Mouse (Mus musculus) MEL (cell line): Measurements from ENCODE around the gene Mical3. TPM values are rescaled to one million over a fixed set of nuclear protein-coding genes. Genes with fewer than 3 reads are reported as not detected.

Experiments used
- DNase-seq: peaks from one replicate; pipeline ENCODE4 v3.0.0; 2011; ENCODE audit warnings: low read depth, low spot score
- H3K27ac ChIP-seq: 2 replicates; pipeline ENCODE4 v1.5.1; 2012; ENCODE audit warnings: low read depth, mild to moderate bottlenecking, control low read depth, low read length, moderate library complexity; ENCODE audit not compliant: control insufficient read depth
- H3K27me3 ChIP-seq, 2 experiments: fragments of 150-350 bp in 1 of 2; sonication (generic) in 1 of 2; 2 replicates each; pipeline ENCODE4 v1.6.1; 2012; ENCODE audit warnings: low read length in 2 of 2, mild to moderate bottlenecking in 2 of 2, improper control_type of control experiment in 1 of 2, moderate library complexity in 1 of 2; ENCODE audit not compliant: insufficient read depth in 2 of 2, control insufficient read depth in 1 of 2
- H3K36me3 ChIP-seq, 2 experiments: 2 replicates each; pipeline ENCODE4 v1.6.1; 2012 to 2014; ENCODE audit warnings: low read length in 2 of 2, improper control_type of control experiment in 1 of 2, inconsistent platforms in 1 of 2, mild to moderate bottlenecking in 1 of 2; ENCODE audit not compliant: insufficient read depth in 2 of 2, control insufficient read depth in 1 of 2
- H3K4me1 ChIP-seq, 2 experiments: fragments of 150-350 bp in 1 of 2; sonication (generic) in 1 of 2; 2 replicates each; pipeline ENCODE4 v1.6.1; 2012; ENCODE audit warnings: low read length in 2 of 2, improper control_type of control experiment in 1 of 2, mild to moderate bottlenecking in 1 of 2; ENCODE audit not compliant: insufficient read depth in 2 of 2, control insufficient read depth in 1 of 2
- H3K4me3 ChIP-seq, 2 experiments: fragments of 150-350 bp in 1 of 2; sonication (generic) in 1 of 2; 2 replicates each; pipeline ENCODE4 v1.5.1; 2012; ENCODE audit warnings: low read depth in 2 of 2, low read length in 2 of 2, mild to moderate bottlenecking in 2 of 2, moderate library complexity in 2 of 2, control low read depth in 1 of 2, improper control_type of control experiment in 1 of 2; ENCODE audit not compliant: control insufficient read depth in 1 of 2, insufficient read depth in 1 of 2
- H3K79me2 ChIP-seq: 2 replicates; pipeline ENCODE4 v1.6.1; 2012; ENCODE audit warnings: mild to moderate bottlenecking, low read length, moderate library complexity; ENCODE audit not compliant: control insufficient read depth, poor library complexity, insufficient read depth
- H3K9ac ChIP-seq: 2 replicates; pipeline ENCODE4 v1.6.1; 2012; ENCODE audit warnings: low read depth, mild to moderate bottlenecking, control low read depth, low read length, moderate library complexity; ENCODE audit not compliant: control insufficient read depth, poor library complexity, severe bottlenecking
- H3K9me3 ChIP-seq: fragments of 150-350 bp; sonication (generic); replicated peaks from 2 replicates; pipeline ENCODE4 v1.6.1; 2012; ENCODE audit warnings: mild to moderate bottlenecking, low read length, improper control_type of control experiment, moderate library complexity; ENCODE audit not compliant: insufficient read depth
- CHD1 ChIP-seq: IDR thresholded peaks from 2 replicates; pipeline ENCODE4 v1.6.1; 2012; ENCODE audit warnings: low read depth, mild to moderate bottlenecking, inconsistent platforms, low read length, improper control_type of control experiment
- CHD2 ChIP-seq: IDR thresholded peaks from 2 replicates; pipeline ENCODE4 v1.6.1; 2011; ENCODE audit warnings: low read length, improper control_type of control experiment
- CTCF ChIP-seq, 3 experiments: IDR thresholded peaks in 2 of 3; conservative IDR thresholded peaks in 1 of 3; 2 replicates each; pipeline ENCODE4 v1.5.1; 2011 to 2012; ENCODE audit warnings: low read length in 3 of 3, low read depth in 2 of 3, mild to moderate bottlenecking in 2 of 3, improper control_type of control experiment in 1 of 3, inconsistent platforms in 1 of 3, mixed read lengths in 1 of 3, moderate library complexity in 1 of 3; ENCODE audit not compliant: control insufficient read depth in 1 of 3, insufficient read depth in 1 of 3, poor library complexity in 1 of 3, severe bottlenecking in 1 of 3
- E2F4 ChIP-seq: IDR thresholded peaks from 2 replicates; pipeline ENCODE4 v1.6.1; 2011; ENCODE audit warnings: low read depth, low read length, improper control_type of control experiment, borderline replicate concordance
- ELF1 ChIP-seq: IDR thresholded peaks from 2 replicates; pipeline ENCODE4 v1.6.1; 2014; ENCODE audit warnings: low read depth, mild to moderate bottlenecking, inconsistent platforms, low read length, improper control_type of control experiment, moderate library complexity
- KAT2A ChIP-seq: conservative IDR thresholded peaks from 2 replicates; pipeline ENCODE4 v1.6.1; 2012; ENCODE audit warnings: low read depth, low read length, improper control_type of control experiment, inconsistent platforms
- MAFK ChIP-seq: IDR thresholded peaks from 2 replicates; pipeline ENCODE4 v1.6.1; 2011; ENCODE audit warnings: low read depth, mild to moderate bottlenecking, low read length, improper control_type of control experiment, borderline replicate concordance
- MAX ChIP-seq: IDR thresholded peaks from 2 replicates; pipeline ENCODE4 v1.6.1; 2011; ENCODE audit warnings: low read length, improper control_type of control experiment
- MAZ ChIP-seq: IDR thresholded peaks from 2 replicates; pipeline ENCODE4 v1.6.1; 2012; ENCODE audit warnings: low read depth, mild to moderate bottlenecking, inconsistent platforms, low read length, improper control_type of control experiment
- MYB ChIP-seq: IDR thresholded peaks from 2 replicates; pipeline ENCODE4 v1.6.1; 2011; ENCODE audit warnings: mild to moderate bottlenecking, low read depth, low read length, improper control_type of control experiment
- NELFE ChIP-seq: IDR thresholded peaks from 2 replicates; pipeline ENCODE4 v1.6.1; 2011; ENCODE audit warnings: low read depth, low read length, improper control_type of control experiment
- POLR2AphosphoS5 ChIP-seq: IDR thresholded peaks from 2 replicates; pipeline ENCODE4 v1.6.1; 2012; ENCODE audit warnings: low read depth, borderline replicate concordance, mild to moderate bottlenecking, inconsistent platforms, low read length, moderate library complexity, mixed read lengths
- RAD21 ChIP-seq: IDR thresholded peaks from 2 replicates; pipeline ENCODE4 v1.6.1; 2011; ENCODE audit warnings: mild to moderate bottlenecking, low read depth, low read length, improper control_type of control experiment
- RCOR1 ChIP-seq: IDR thresholded peaks from 2 replicates; pipeline ENCODE4 v1.6.1; 2012; ENCODE audit warnings: low read depth, mild to moderate bottlenecking, inconsistent platforms, low read length, improper control_type of control experiment
- SIN3A ChIP-seq: IDR thresholded peaks from 2 replicates; pipeline ENCODE4 v1.6.1; 2012; ENCODE audit warnings: low read length, improper control_type of control experiment, inconsistent platforms
- SMC3 ChIP-seq: IDR thresholded peaks from 2 replicates; pipeline ENCODE4 v1.6.1; 2011; ENCODE audit warnings: low read depth, low read length, improper control_type of control experiment
- TAL1 ChIP-seq: IDR thresholded peaks from 2 replicates; pipeline ENCODE4 v1.6.1; 2012; ENCODE audit warnings: mild to moderate bottlenecking, inconsistent platforms, low read length, moderate library complexity, mixed read lengths
- TCF12 ChIP-seq: IDR thresholded peaks from 2 replicates; pipeline ENCODE4 v1.6.1; 2014; ENCODE audit warnings: low read depth, mild to moderate bottlenecking, inconsistent platforms, low read length, improper control_type of control experiment, moderate library complexity
- USF2 ChIP-seq, 2 experiments: IDR thresholded peaks; 2 replicates each; pipeline ENCODE4 v1.6.1; 2011 to 2012; ENCODE audit warnings: improper control_type of control experiment in 2 of 2, low read length in 2 of 2, borderline replicate concordance in 1 of 2, inconsistent platforms in 1 of 2, low read depth in 1 of 2, mild to moderate bottlenecking in 1 of 2; ENCODE audit not compliant: insufficient read depth in 1 of 2
- ZC3H11A ChIP-seq: IDR thresholded peaks from 2 replicates; pipeline ENCODE4 v1.6.1; 2012; ENCODE audit warnings: low read depth, mild to moderate bottlenecking, inconsistent platforms, low read length, improper control_type of control experiment
- ZMIZ1 ChIP-seq: IDR thresholded peaks from 2 replicates; pipeline ENCODE4 v1.6.1; 2012; ENCODE audit warnings: low read depth, mild to moderate bottlenecking, inconsistent platforms, low read length, improper control_type of control experiment, moderate library complexity
- polyA plus RNA-seq, 2 experiments: library from polyadenylated mRNA; stranded (reverse) in 1 of 2; unstranded in 1 of 2; fragments of >175 nt in 1 of 2; fragments of >200 nt in 1 of 2; gene quantifications; 2 replicates each; pipeline versions ENCODE4 v1.2.1 to v1.2.4; 2012; ENCODE audit warnings: low replicate concordance in 2 of 2, low read depth in 1 of 2; ENCODE audit not compliant: insufficient read length in 2 of 2, insufficient read depth in 1 of 2, missing spikeins in 1 of 2
- total RNA-seq: library from RNA; depleted of rRNA; stranded (reverse); fragments of 300-350 nt; gene quantifications from 2 replicates; pipeline ENCODE4 v1.2.3, GENCODE M21; 2012

Mical3 gene
- total and polyA plus RNA-seq, 3 experiments: 19.8 to 125 (median 31.4) TPM

GRCm38 (mm10) chr6:120982314-120982713 lies 148.5 kb downstream of the Mical3 start:
- no peaks in the 10 kb centered on the region for H3K27me3 ChIP-seq
- H3K4me1 ChIP-seq: peaks cover under 1 to 5% of the 10 kb centered on the region in 2 experiments; a peak in 3 of 4 replicates
- H3K9ac ChIP-seq: no peak overlapping the region
- TF ChIP-seq TAL1: no peak
- no peak for TF ChIP-seq ZMIZ1
- TF ChIP-seq TCF12: no peak
- TF ChIP-seq SIN3A: no peak
- no peak for TF ChIP-seq MAZ
- TF ChIP-seq CTCF (IDR thresholded peaks at IDR 0.05 in 2 of 3, conservative IDR thresholded peaks at IDR 0.05 in 1 of 3; ENCODE audit: control insufficient read depth in 1 of 3, insufficient read depth in 1 of 3, low read depth in 2 of 3, low read length in 3 of 3, poor library complexity in 1 of 3, severe bottlenecking in 1 of 3): no peak
- TF ChIP-seq CHD1: no peak
- TF ChIP-seq MYB: no peak
- no peak for TF ChIP-seq ZC3H11A
- TF ChIP-seq KAT2A: no peak
- TF ChIP-seq NELFE: no peak
- TF ChIP-seq POLR2AphosphoS5: no peak
- no peak for TF ChIP-seq RCOR1
- no peak for TF ChIP-seq CHD2
- no peak for TF ChIP-seq USF2 (IDR thresholded peaks at IDR 0.05; ENCODE audit: borderline replicate concordance in 1 of 2, insufficient read depth in 1 of 2, low read depth in 1 of 2, low read length in 2 of 2)
- DNase-seq: no peak
- H3K4me3 ChIP-seq: no peak overlapping the region
- no peaks in the 10 kb centered on the region for H3K9me3 ChIP-seq
- peaks cover 2 to 3% of the 10 kb centered on the region in 2 experiments for H3K36me3 ChIP-seq
- no peak overlapping the region for H3K27ac ChIP-seq
- H3K79me2 ChIP-seq: no peaks in the 10 kb centered on the region

DNA sequence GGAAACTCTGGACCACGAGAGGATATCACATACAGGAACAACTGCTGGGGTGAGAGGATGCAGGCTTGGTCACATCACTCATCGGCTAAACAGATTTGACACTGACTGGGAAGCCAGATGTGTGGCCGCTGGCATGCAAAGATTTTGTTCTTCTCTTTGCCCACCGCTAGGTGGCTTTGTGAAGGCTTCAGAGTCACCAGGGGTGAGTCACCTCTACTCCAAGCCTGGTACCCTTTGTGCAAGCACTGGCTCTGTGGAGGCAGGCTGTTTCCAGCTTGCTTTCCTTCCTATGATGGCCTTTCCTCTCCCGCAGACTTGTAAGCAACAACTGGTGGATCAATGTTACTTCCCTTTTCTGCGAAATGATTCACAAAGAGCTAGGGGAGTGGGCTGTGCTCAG lies 149.3 kb downstream of the Mical3 start:
- Histone ChIP-seq H3K27ac (no peak overlapping the region), H3K9me3 (no peaks in the 10 kb centered on the region), H3K9ac (no peak overlapping the region), H3K79me2 (no peaks in the 10 kb centered on the region), H3K27me3 (no peaks in the 10 kb centered on the region), H3K4me1 (no peaks in the 10 kb centered on the region), H3K4me3 (no peak overlapping the region), H3K36me3 (peaks cover 0 to 2% of the 10 kb centered on the region in 2 experiments; a peak in 2 of 4 replicates)
- peak; percentile 44 for DNase-seq
- TF ChIP-seq MAFK (no peak), MAX (no peak), ELF1 (no peak), SMC3 (peak; percentile 49), E2F4 (no peak), CTCF (IDR thresholded peaks at IDR 0.05 in 2 of 3, conservative IDR thresholded peaks at IDR 0.05 in 1 of 3; ENCODE audit: control insufficient read depth in 1 of 3, insufficient read depth in 1 of 3, low read depth in 2 of 3, low read length in 3 of 3, poor library complexity in 1 of 3, severe bottlenecking in 1 of 3) (peak; percentile 24 to 48 (median 30); a peak in 4 of 6 replicates), RAD21 (peak; percentile 21)
